Mouse (Mus musculus) gastrocnemius, adult 18-20 months (tissue): ENCODE measurements around the gene Spata32. TPM values are rescaled to one million over a fixed set of nuclear protein-coding genes. Genes with fewer than 3 reads are reported as not detected.

Source experiments
- total RNA-seq, 2 experiments: library from RNA; stranded (reverse); gene quantifications; 2 replicates each; pipeline ENCODE4 v1.2.3; 2021

Gene Spata32
- total RNA-seq, 2 experiments from 2014 or later = not detected

Other genes with a start within 250 kb of the Spata32 start
- gene Nmt1, start 190.2 kb downstream of the Spata32 start, total RNA-seq = 10 to 100 TPM; 48.5 to 48.7 TPM
- gene Dcakd, start 190.1 kb downstream of the Spata32 start, total RNA-seq = 10 to 100 TPM; 15.2 to 20.3 TPM
- gene Plcd3, start 116.8 kb downstream of the Spata32 start, total RNA-seq = 1 to 10 TPM; 6.9 to 9.4 TPM
- gene Acbd4, start 116.8 kb downstream of the Spata32 start, total RNA-seq = 10 to 100 TPM; 36.1 to 38.9 TPM
- gene Hexim1, start 102.2 kb downstream of the Spata32 start, total RNA-seq = 10 to 100 TPM; 23.3 to 23.6 TPM
- 1 to 10 TPM; 3.3 to 4.4 TPM for gene Hexim2, start 86.0 kb downstream of the Spata32 start, total RNA-seq
- gene Fmnl1, start 47.3 kb downstream of the Spata32 start, total RNA-seq = 1 to 10 TPM; 5.1 to 8.1 TPM
- not detected for gene 1700023F06Rik, start 9.9 kb downstream of the Spata32 start, total RNA-seq
- gene Map3k14, start 49.0 kb upstream of the Spata32 start, total RNA-seq = 1 to 10 TPM; 3.2 to 4.0 TPM
- 1 to 10 TPM; 6.1 to 6.8 TPM for gene Arhgap27, start 145.3 kb upstream of the Spata32 start, total RNA-seq
- gene Plekhm1, start 194.3 kb upstream of the Spata32 start, total RNA-seq = 10 to 100 TPM; 14.8 to 16.4 TPM